Mouse (Mus musculus): ENCODE data around the gene Bcat2. TPM values are rescaled to one million over a fixed set of nuclear protein-coding genes. Genes with fewer than 3 reads are reported as not detected.

Gene Bcat2
- polyA plus RNA-seq, 1 experiment from 2014 or later: 44.0 TPM

DNA sequence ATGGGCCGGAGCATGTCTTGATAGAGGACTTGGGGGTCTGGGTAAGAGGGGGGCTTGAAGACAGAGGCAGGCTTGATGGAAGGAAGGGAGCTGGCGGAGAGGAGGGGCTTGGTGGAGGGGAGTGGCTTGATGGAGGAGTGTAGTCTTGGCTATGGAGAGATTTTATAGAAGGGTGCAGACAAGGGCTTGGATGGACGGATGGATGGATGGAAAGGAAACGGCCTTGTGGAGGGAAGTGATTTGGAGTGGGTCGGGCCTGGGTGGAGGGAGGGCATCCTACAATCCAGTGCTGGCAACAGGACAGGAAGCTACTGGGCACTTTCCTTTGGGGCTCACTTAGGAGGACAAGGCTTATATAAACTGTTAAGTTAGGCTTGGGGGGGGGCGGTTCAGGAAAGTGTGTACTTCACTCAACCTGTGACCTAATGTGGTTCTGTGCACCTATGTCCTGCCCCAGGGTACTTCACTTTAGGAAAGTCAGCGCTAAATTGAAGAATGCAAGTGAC is 56.7 kb downstream of the Bcat2 start:
- ATAC-seq (ENCODE audit: low read depth): no peak
- 63% methylated on average over 7 of the region's 7 CpGs for WGBS (ENCODE audit: insufficient replicate concordance)
- no peaks in the 10 kb centered on the region for H3K9me3 ChIP-seq (replicated peaks; ENCODE audit: control insufficient read depth, low read length)
- H3K27ac ChIP-seq (ENCODE audit: low read length): no peak overlapping the region
- peaks cover 5% of the 10 kb centered on the region for H3K4me1 ChIP-seq (ENCODE audit: control insufficient read depth, low read depth, low read length)
- no peaks in the 10 kb centered on the region for H3K36me3 ChIP-seq (ENCODE audit: control insufficient read depth, insufficient read depth)
- no peak overlapping the region for H3K4me2 ChIP-seq (ENCODE audit: low read depth, low read length)
- no peak overlapping the region for H3K4me3 ChIP-seq (ENCODE audit: low read depth, low read length)
- peaks cover 34% of the 10 kb centered on the region for H3K27me3 ChIP-seq (ENCODE audit: control insufficient read depth, insufficient read depth, low read depth, low read length)
- no peak overlapping the region for H3K9ac ChIP-seq (ENCODE audit: low read depth, low read length)

DNA sequence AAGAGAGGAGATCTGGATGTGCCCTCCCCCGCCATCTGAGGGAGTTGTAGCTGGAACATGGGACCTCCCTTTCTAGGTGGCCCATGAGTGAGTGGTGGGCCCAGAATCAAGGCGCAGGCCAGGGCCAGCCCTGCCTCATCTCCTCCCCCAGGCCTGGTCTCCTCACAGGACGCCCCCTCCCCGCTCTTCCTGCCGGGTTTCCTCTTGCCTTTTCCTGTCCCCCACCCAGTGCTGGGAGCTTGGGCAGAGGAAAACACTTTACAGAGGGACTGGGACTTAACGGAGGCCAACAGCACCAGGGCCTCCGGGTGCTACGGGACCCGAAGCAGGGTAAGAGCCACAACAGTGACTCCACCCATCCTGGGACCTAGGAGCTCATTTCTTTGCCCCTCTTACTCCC is 57.3 kb downstream of the Bcat2 start, which contains the start of gene Rasip1:
TSS of gene Rasip1 (plus strand) at position 228 of the 400 bp plus-strand sequence.
- Histone ChIP-seq H3K4me3 (ENCODE audit: low read depth, low read length) (peak within 1 kb of the TSS; percentile 58), H3K4me2 (ENCODE audit: low read depth, low read length) (peak within 1 kb of the TSS; percentile 74), H3K27ac (ENCODE audit: low read length) (no peak within 1 kb of the TSS), H3K9ac (ENCODE audit: low read depth, low read length) (peak within 1 kb of the TSS; percentile 64), H3K36me3 (ENCODE audit: control insufficient read depth, insufficient read depth) (no peaks in the 10 kb centered on the region), H3K4me1 (ENCODE audit: control insufficient read depth, low read depth, low read length) (peaks cover 5% of the 10 kb centered on the region), H3K27me3 (ENCODE audit: control insufficient read depth, insufficient read depth, low read depth, low read length) (peaks cover 34% of the 10 kb centered on the region), H3K9me3 (replicated peaks; ENCODE audit: control insufficient read depth, low read length) (no peaks in the 10 kb centered on the region)
- 41% methylated on average over 9 of the region's 9 CpGs for WGBS (ENCODE audit: insufficient replicate concordance)
- ATAC-seq (ENCODE audit: low read depth): peak; percentile 31

DNA sequence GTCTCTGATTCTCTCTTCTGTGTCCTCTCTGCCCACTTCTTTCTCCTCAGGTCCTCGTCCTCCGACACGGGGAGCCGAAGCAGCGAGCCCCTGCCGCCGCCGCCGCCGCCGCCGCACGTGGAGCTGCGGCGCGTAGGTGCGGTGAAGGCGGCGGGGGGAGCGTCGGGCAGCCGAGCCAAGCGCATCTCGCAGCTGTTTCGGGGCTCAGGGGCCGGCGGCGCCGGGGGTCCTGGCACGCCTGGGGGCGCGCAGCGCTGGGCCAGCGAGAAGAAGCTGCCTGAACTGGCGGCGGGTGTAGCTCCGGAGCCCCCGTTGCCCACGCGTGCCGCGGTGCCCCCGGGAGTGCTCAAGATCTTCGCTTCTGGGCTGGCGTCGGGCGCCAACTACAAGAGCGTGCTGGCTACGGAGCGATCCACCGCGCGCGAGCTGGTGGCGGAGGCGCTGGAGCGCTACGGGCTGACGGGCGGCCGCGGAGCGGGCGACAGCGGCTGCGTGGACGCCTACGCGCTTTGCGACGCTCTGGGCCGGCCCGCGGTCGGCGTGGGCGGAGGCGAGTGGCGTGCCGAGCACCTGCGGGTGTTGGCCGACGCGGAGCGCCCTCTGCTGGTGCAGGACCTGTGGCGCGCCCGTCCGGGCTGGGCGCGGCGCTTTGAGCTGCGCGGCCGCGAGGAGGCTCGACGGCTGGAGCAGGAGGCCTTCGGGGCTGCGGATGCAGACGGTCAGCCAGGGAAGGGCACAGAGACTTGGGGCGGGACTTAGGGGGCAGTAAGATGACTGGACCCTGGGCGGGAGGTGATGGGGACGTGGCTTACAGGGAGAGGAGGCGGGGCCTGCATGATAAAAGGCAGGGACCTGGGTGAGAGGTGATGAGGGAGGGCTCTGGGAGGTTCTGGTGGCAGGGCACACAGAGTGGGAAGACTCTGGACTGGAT is 58.7 kb downstream of the Bcat2 start:
- no peak overlapping the region for H3K27ac ChIP-seq (ENCODE audit: low read length)
- H3K4me2 ChIP-seq (ENCODE audit: low read depth, low read length): peak overlapping the region; percentile 74
- no peaks in the 10 kb centered on the region for H3K9me3 ChIP-seq (replicated peaks; ENCODE audit: control insufficient read depth, low read length)
- no peaks in the 10 kb centered on the region for H3K36me3 ChIP-seq (ENCODE audit: control insufficient read depth, insufficient read depth)
- peaks cover 5% of the 10 kb centered on the region for H3K4me1 ChIP-seq (ENCODE audit: control insufficient read depth, low read depth, low read length)
- WGBS (ENCODE audit: insufficient replicate concordance): 2% methylated on average over 89 of the region's 105 CpGs
- ATAC-seq (ENCODE audit: low read depth): peak; percentile 79
- H3K4me3 ChIP-seq (ENCODE audit: low read depth, low read length): peak overlapping the region; percentile 58
- H3K27me3 ChIP-seq (ENCODE audit: control insufficient read depth, insufficient read depth, low read depth, low read length): peaks cover 34% of the 10 kb centered on the region
- peak overlapping the region; percentile 64 for H3K9ac ChIP-seq (ENCODE audit: low read depth, low read length)

DNA sequence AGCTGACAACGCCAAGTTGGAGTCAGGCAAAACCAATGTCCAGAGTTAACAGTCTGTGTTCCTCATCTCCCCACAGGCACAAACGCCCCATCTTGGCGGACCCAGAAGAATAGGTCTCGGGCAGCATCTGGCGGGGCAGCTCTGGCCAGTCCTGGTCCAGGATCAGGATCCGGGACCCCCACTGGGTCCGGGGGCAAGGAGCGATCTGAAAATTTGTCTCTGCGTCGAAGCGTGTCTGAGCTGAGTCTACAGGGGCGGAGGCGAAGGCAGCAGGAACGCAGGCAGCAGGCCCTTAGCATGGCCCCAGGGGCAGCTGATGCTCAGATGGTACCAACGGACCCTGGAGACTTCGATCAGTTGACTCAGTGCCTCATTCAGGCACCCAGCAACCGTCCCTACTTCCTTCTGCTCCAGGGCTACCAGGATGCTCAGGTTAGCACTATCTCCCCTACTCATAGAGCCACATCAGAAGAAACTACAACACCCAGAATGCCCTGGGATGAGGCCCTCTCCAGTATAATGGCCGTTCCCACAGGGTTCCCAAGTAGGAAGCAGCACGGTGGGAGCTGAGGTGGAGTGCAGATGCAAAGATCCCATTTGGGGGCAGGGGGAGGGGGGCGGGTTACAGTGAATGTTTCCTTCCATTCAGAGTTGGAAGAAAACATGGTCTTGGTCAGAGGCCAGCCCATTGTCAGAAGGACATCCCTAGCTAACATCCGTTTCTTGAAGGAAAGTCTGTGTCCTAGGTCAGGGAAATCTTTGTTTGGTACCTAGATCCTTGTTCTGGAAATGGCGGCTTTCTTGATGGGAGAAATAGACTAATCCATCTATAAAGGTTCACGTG is 60.3 kb downstream of the Bcat2 start:
- no peak for ATAC-seq (ENCODE audit: low read depth)
- no peaks in the 10 kb centered on the region for H3K36me3 ChIP-seq (ENCODE audit: control insufficient read depth, insufficient read depth)
- no peaks in the 10 kb centered on the region for H3K9me3 ChIP-seq (replicated peaks; ENCODE audit: control insufficient read depth, low read length)
- H3K4me2 ChIP-seq (ENCODE audit: low read depth, low read length): no peak overlapping the region
- peaks cover 34% of the 10 kb centered on the region for H3K27me3 ChIP-seq (ENCODE audit: control insufficient read depth, insufficient read depth, low read depth, low read length)
- no peak overlapping the region for H3K27ac ChIP-seq (ENCODE audit: low read length)
- H3K4me3 ChIP-seq (ENCODE audit: low read depth, low read length): no peak overlapping the region
- no peak overlapping the region for H3K9ac ChIP-seq (ENCODE audit: low read depth, low read length)
- peaks cover 5% of the 10 kb centered on the region for H3K4me1 ChIP-seq (ENCODE audit: control insufficient read depth, low read depth, low read length)
- 70% methylated on average over 23 of the region's 23 CpGs for WGBS (ENCODE audit: insufficient replicate concordance)

DNA sequence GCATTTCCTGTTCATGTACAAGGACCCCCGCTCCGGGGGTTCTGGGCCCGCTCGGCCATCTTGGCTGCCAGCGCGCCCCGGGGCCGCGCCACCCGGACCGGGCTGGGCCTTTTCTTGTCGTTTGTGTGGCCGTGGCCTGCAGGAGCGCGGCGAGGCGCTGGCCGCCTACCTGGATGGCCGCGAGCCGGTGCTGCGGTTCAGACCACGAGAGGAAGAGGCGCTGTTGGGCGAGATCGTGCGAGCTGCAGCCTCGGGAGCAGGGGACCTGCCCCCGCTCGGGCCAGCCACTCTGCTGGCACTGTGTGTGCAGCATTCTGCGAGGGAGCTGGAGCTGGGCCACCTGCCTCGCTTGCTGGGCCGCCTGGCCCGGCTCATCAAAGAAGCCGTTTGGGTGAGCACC is 62.5 kb downstream of the Bcat2 start:
- 33% methylated on average over 35 of the region's 35 CpGs for WGBS (ENCODE audit: insufficient replicate concordance)
- Histone ChIP-seq H3K27ac (ENCODE audit: low read length) (no peak overlapping the region), H3K36me3 (ENCODE audit: control insufficient read depth, insufficient read depth) (no peaks in the 10 kb centered on the region), H3K9ac (ENCODE audit: low read depth, low read length) (no peak overlapping the region), H3K27me3 (ENCODE audit: control insufficient read depth, insufficient read depth, low read depth, low read length) (peaks cover 24% of the 10 kb centered on the region), H3K4me3 (ENCODE audit: low read depth, low read length) (no peak overlapping the region), H3K4me1 (ENCODE audit: control insufficient read depth, low read depth, low read length) (peaks cover 5% of the 10 kb centered on the region), H3K4me2 (ENCODE audit: low read depth, low read length) (no peak overlapping the region), H3K9me3 (replicated peaks; ENCODE audit: control insufficient read depth, low read length) (no peaks in the 10 kb centered on the region)
- no peak for ATAC-seq (ENCODE audit: low read depth)

DNA sequence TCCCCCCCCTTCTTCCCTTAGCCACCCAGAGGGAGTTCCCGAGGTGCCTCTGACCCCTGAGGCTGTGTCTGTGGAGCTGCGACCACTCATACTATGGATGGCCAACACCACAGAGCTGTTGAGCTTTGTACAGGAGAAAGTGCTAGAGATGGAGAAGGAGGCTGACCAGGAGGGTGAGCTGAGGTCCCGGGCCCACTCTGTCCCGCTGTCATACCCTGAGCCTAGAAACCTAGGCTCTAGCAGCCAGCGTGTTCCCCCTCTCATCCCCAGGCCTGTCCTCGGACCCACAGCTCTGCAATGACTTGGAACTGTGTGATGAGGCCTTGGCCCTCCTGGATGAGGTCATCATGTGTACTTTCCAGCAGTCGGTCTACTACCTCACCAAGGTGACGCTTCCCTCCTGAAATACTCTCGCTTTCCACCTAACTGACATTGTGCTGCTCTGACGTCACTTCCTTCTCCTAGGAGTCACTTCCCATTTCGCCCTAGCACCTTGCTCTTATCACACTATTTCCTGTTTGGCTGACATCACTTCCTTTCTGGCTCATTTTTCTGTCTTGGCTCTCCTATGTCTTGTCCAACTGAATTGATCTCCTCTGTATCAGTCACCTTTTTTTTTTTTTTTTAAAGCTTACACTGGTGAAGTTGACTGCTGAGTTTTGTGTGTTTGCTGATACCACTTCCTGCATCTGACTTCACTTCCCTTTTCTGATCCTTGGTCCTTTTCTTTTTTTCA is 65.2 kb downstream of the Bcat2 start:
- ATAC-seq (ENCODE audit: low read depth): peak; percentile 22; the same call in 1 of the 2 replicates
- 0 out of 2 replicates have a peak overlapping the region, but pooled peaks have one; percentile 21 for H3K27ac ChIP-seq (ENCODE audit: low read length)
- H3K9ac ChIP-seq (ENCODE audit: low read depth, low read length): no peak overlapping the region
- H3K27me3 ChIP-seq (ENCODE audit: control insufficient read depth, insufficient read depth, low read depth, low read length): peaks cover 2% of the 10 kb centered on the region
- no peaks in the 10 kb centered on the region for H3K9me3 ChIP-seq (replicated peaks; ENCODE audit: control insufficient read depth, low read length)
- 40% methylated on average over 11 of the region's 11 CpGs for WGBS (ENCODE audit: insufficient replicate concordance)
- no peaks in the 10 kb centered on the region; the same call in 1 of the 2 replicates for H3K4me1 ChIP-seq (ENCODE audit: control insufficient read depth, low read depth, low read length)
- no peaks in the 10 kb centered on the region for H3K36me3 ChIP-seq (ENCODE audit: control insufficient read depth, insufficient read depth)
- no peak overlapping the region for H3K4me3 ChIP-seq (ENCODE audit: low read depth, low read length)
- H3K4me2 ChIP-seq (ENCODE audit: low read depth, low read length): no peak overlapping the region

DNA sequence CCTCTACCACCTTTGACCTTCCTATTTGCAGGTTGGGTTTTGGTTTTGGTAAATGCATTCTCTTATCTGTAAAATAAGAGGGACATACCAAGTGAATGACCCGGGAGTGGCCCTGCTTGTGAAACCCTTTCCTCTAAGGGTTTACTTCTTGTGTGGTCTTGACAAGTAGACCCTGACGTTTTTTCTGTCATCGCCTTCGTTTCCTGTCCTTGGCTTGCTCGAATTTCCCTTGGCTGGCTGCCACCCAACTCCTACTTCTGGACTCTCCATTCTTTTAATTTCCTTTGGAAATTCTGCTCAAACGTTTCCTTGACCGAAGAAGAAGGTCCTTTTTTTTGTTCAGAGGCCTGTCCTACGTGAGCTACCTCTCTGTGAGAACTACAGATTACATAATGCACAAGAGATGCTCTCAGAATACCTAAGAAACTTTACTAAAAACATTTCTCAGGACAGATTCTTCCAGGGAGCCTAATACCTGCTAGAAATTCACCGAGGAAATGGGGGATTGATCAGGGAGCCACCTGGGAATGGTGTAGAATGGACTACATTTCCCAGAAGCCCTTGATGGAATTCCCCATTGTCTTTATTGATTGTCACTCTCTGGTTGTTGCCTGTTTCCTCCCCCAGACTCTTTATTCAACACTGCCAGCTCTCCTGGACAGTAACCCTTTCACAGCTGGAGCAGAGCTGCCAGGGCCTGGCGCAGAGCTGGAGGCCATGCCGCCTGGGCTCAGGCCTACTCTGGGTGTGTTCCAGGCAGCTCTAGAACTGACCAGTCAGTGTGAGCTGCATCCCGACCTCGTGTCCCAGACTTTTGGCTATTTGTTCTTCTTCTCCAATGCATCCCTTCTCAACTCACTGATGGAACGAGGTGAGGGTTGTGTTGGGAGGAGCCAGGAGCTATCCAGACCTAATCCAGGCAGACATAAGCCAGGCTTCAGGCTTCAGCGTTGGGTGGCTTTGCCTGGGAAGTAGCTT is 66.0 kb downstream of the Bcat2 start:
- Histone ChIP-seq H3K4me2 (ENCODE audit: low read depth, low read length) (no peak overlapping the region), H3K4me1 (ENCODE audit: control insufficient read depth, low read depth, low read length) (no peaks in the 10 kb centered on the region; the same call in 1 of the 2 replicates), H3K9ac (ENCODE audit: low read depth, low read length) (no peak overlapping the region), H3K27me3 (ENCODE audit: control insufficient read depth, insufficient read depth, low read depth, low read length) (no peaks in the 10 kb centered on the region; the same call in 1 of the 2 replicates), H3K27ac (ENCODE audit: low read length) (peak overlapping the region; percentile 25; the same call in 1 of the 2 replicates), H3K36me3 (ENCODE audit: control insufficient read depth, insufficient read depth) (no peaks in the 10 kb centered on the region), H3K9me3 (replicated peaks; ENCODE audit: control insufficient read depth, low read length) (no peaks in the 10 kb centered on the region), H3K4me3 (ENCODE audit: low read depth, low read length) (no peak overlapping the region)
- no peak for ATAC-seq (ENCODE audit: low read depth)
- 46% methylated on average over 15 of the region's 15 CpGs for WGBS (ENCODE audit: insufficient replicate concordance)
